Comparison of ENCODE assay signal across 11 mouse cellular contexts in genomic region chr17:66374633-66375272, GRCm38 (mm10).
DNase-seq lines count a peak whose midpoint lies in the region; ATAC-seq and TF ChIP-seq lines count a peak whose summit lies in the region.
"Had no signal": no experiment of that assay in that cellular context is flagged by ENCODE, and none has a peak within 500 bp of the region (broad histone marks: within the 10 kb centered on the region; RNA-seq: fewer than 3 reads in every experiment).

No protein-coding gene starts in this region.

- TF ChIP-seq EP300 in heart, adult 2 months (IDR thresholded peaks at IDR 0.05; ENCODE audit: insufficient read depth, low read depth, low read length) = no peak

- DNase-seq in heart, adult 2 months = no peak
- DNase-seq in NIH3T3 (ENCODE audit: low read depth) = peak; percentile 62
- peak; percentile 72 for DNase-seq in cerebellum, adult 8-10 months
- DNase-seq in adrenal gland, postnatal 14 days = no peak
- DNase-seq in spleen, postnatal 4 days (ENCODE audit: low spot score in 2 of 2) = no peak
- no peak for DNase-seq in hindbrain, embryonic 14.5 days (ENCODE audit: low spot score)
- DNase-seq: thymus, postnatal 36 days had no signal

- 37% methylated on average over 14 of the region's 14 CpGs for WGBS in heart, embryonic 16.5 days
- 51% methylated on average over 14 of the region's 14 CpGs for WGBS in heart, adult 2 months
- WGBS in limb, embryonic 15.5 days = 45% methylated on average over 14 of the region's 14 CpGs
- WGBS in hindbrain, embryonic 14.5 days = 62% methylated on average over 14 of the region's 14 CpGs

- 0 out of 2 replicates have a peak, but pooled peaks have one; percentile 37 for ATAC-seq in heart, embryonic 16.5 days (replicated peaks; ENCODE audit: extremely low read depth, insufficient read depth, low FRiP score)
- peak; percentile 72 for ATAC-seq in limb, embryonic 15.5 days (ENCODE audit: insufficient number of reproducible peaks, low FRiP score, low TSS enrichment, low read depth)
- ATAC-seq in hindbrain, embryonic 14.5 days (ENCODE audit: low FRiP score) = no peak
- ATAC-seq: hindbrain, embryonic 16.5 days had no signal

- H3K4me2 ChIP-seq in heart, embryonic 16.5 days (ENCODE audit: low read depth, low read length) = peak overlapping the region; percentile 39
- H3K4me2 ChIP-seq in limb, embryonic 15.5 days = no peak overlapping the region
- H3K4me2 ChIP-seq in hindbrain, embryonic 14.5 days (replicated peaks) = no peak overlapping the region
- H3K4me2 ChIP-seq: midbrain, embryonic 12.5 days had no signal

- no peaks in the 10 kb centered on the region for H3K9me3 ChIP-seq in heart, embryonic 16.5 days (replicated peaks; ENCODE audit: control insufficient read depth, low read length)
- no peaks in the 10 kb centered on the region for H3K9me3 ChIP-seq in limb, embryonic 15.5 days
- H3K9me3 ChIP-seq in hindbrain, embryonic 14.5 days (ENCODE audit: control insufficient read depth, low read length) = no peaks in the 10 kb centered on the region
- H3K9me3 ChIP-seq: midbrain, embryonic 12.5 days had no signal

- peaks cover 10% of the 10 kb centered on the region for H3K4me1 ChIP-seq in heart, embryonic 16.5 days (ENCODE audit: control insufficient read depth, insufficient read depth, low read length)
- H3K4me1 ChIP-seq in heart, adult 2 months (ENCODE audit: control insufficient read depth, insufficient read depth, low read length) = peaks cover 4% of the 10 kb centered on the region
- H3K4me1 ChIP-seq in limb, embryonic 15.5 days = peaks cover 21% of the 10 kb centered on the region
- H3K4me1 ChIP-seq in hindbrain, embryonic 14.5 days (replicated peaks; ENCODE audit: control insufficient read depth, insufficient read depth, low read length) = no peaks in the 10 kb centered on the region

- H3K27me3 ChIP-seq in heart, embryonic 16.5 days (ENCODE audit: control insufficient read depth, insufficient read depth, low read length) = no peaks in the 10 kb centered on the region
- no peaks in the 10 kb centered on the region for H3K27me3 ChIP-seq in heart, adult 2 months (ENCODE audit: control insufficient read depth, insufficient read depth, low read length)
- no peaks in the 10 kb centered on the region for H3K27me3 ChIP-seq in limb, embryonic 15.5 days
- H3K27me3 ChIP-seq in hindbrain, embryonic 14.5 days (ENCODE audit: control insufficient read depth, insufficient read depth, low read length) = no peaks in the 10 kb centered on the region
- H3K27me3 ChIP-seq: midbrain, embryonic 12.5 days had no signal

- no peak for TF ChIP-seq POLR2A in heart, adult 2 months (IDR thresholded peaks at IDR 0.05; ENCODE audit: insufficient read depth, low read depth, low read length)

- H3K36me3 ChIP-seq in heart, embryonic 16.5 days (ENCODE audit: control insufficient read depth, insufficient read depth) = no peaks in the 10 kb centered on the region
- no peaks in the 10 kb centered on the region for H3K36me3 ChIP-seq in heart, adult 2 months (ENCODE audit: control insufficient read depth, insufficient read depth, low read length)
- H3K36me3 ChIP-seq in limb, embryonic 15.5 days = peaks cover 9% of the 10 kb centered on the region
- H3K36me3 ChIP-seq in hindbrain, embryonic 14.5 days (replicated peaks; ENCODE audit: control insufficient read depth, insufficient read depth) = peaks cover 53% of the 10 kb centered on the region

- intact Hi-C loops in heart, adult 2 months (cut with DNase I) = no loop called here

- H3K4me3 ChIP-seq in heart, embryonic 16.5 days (ENCODE audit: low read length) = no peak overlapping the region
- no peak overlapping the region for H3K4me3 ChIP-seq in heart, adult 2 months
- H3K4me3 ChIP-seq in limb, embryonic 15.5 days = no peak overlapping the region
- no peak overlapping the region for H3K4me3 ChIP-seq in hindbrain, embryonic 14.5 days (replicated peaks; ENCODE audit: low read length)
- H3K4me3 ChIP-seq: midbrain, embryonic 12.5 days had no signal

- no peak overlapping the region for H3K27ac ChIP-seq in heart, embryonic 16.5 days (ENCODE audit: low read length)
- no peak overlapping the region for H3K27ac ChIP-seq in heart, adult 2 months
- 0 out of 2 replicates have a peak overlapping the region, but pooled peaks have one; percentile 12 for H3K27ac ChIP-seq in limb, embryonic 15.5 days
- no peak overlapping the region for H3K27ac ChIP-seq in hindbrain, embryonic 14.5 days
- H3K27ac ChIP-seq: midbrain, embryonic 12.5 days had no signal

- no peak overlapping the region for H3K9ac ChIP-seq in heart, embryonic 16.5 days (ENCODE audit: low read length)
- no peak overlapping the region for H3K9ac ChIP-seq in heart, adult 2 months (ENCODE audit: low read depth, low read length)
- H3K9ac ChIP-seq in limb, embryonic 15.5 days = no peak overlapping the region
- no peak overlapping the region for H3K9ac ChIP-seq in hindbrain, embryonic 14.5 days
- H3K9ac ChIP-seq: midbrain, embryonic 12.5 days had no signal

- no peaks in the 10 kb centered on the region for H3K79me2 ChIP-seq in heart, adult 2 months (replicated peaks; ENCODE audit: control insufficient read depth, insufficient read depth, low read length)

- no peak for TF ChIP-seq CTCF in heart, adult 2 months (IDR thresholded peaks at IDR 0.05)

Comparison
In these comparisons a context has a peak if more than half of its experiments do, and no peak if none do; other contexts are left out.
1. DNase-seq: peak in NIH3T3 (single experiment) and cerebellum, adult 8-10 months (single experiment); none in heart, adult 2 months (0 of 2), adrenal gland, postnatal 14 days (single experiment), spleen, postnatal 4 days (0 of 2) and hindbrain, embryonic 14.5 days (single experiment).